Mouse (Mus musculus) heart, embryonic 11.5 days (tissue): Measurements from ENCODE around the gene Psmd3. TPM values are rescaled to one million over a fixed set of nuclear protein-coding genes. Genes with fewer than 3 reads are reported as not detected.
"Not testable (repeated sequence)": the region's sequence is repeated elsewhere in the genome, so short reads cannot be mapped to it uniquely, and the experiment has no call there.

Source experiments
- ATAC-seq: fragments of 200-750 bp; cut with Nextera tagmentation; replicated peaks from 2 replicates; pipeline ENCODE4 v1.8.0; 2017; ENCODE audit warnings: moderate library complexity; ENCODE audit not compliant: insufficient number of reproducible peaks, low FRiP score, low TSS enrichment
- H3K27ac ChIP-seq: fragments of 300-500 bp; sonication (generic); 2 replicates; pipeline ENCODE4 v1.5.1; 2014; ENCODE audit warnings: mild to moderate bottlenecking, low read depth, low read length
- H3K27me3 ChIP-seq: fragments of 300-500 bp; sonication (generic); 2 replicates; pipeline ENCODE4 v1.6.1; 2014; ENCODE audit warnings: mild to moderate bottlenecking, low read length, mixed read lengths; ENCODE audit not compliant: control insufficient read depth, insufficient read depth
- H3K36me3 ChIP-seq: fragments of 300-500 bp; sonication (generic); 2 replicates; pipeline ENCODE4 v1.6.1; 2014; ENCODE audit warnings: mild to moderate bottlenecking, low read length, moderate library complexity, mixed read lengths; ENCODE audit not compliant: control insufficient read depth, insufficient read depth
- H3K4me1 ChIP-seq: fragments of 300-500 bp; sonication (generic); 2 replicates; pipeline ENCODE4 v1.6.1; 2014; ENCODE audit warnings: low read length; ENCODE audit not compliant: control insufficient read depth, insufficient read depth
- H3K4me2 ChIP-seq: fragments of 300-500 bp; sonication (generic); 2 replicates; pipeline ENCODE4 v1.6.1; 2014; ENCODE audit warnings: mild to moderate bottlenecking, moderate library complexity
- H3K4me3 ChIP-seq: fragments of 300-500 bp; sonication (generic); 2 replicates; pipeline ENCODE4 v1.5.1; 2014; ENCODE audit warnings: low read depth, low read length
- H3K9ac ChIP-seq: fragments of 300-500 bp; sonication (generic); 2 replicates; pipeline ENCODE4 v1.6.1; 2014; ENCODE audit warnings: mild to moderate bottlenecking, low read depth, low read length, moderate library complexity
- H3K9me3 ChIP-seq: fragments of 300-500 bp; sonication (generic); replicated peaks from 2 replicates; pipeline ENCODE4 v1.6.1; 2016; ENCODE audit warnings: low read length; ENCODE audit not compliant: control insufficient read depth
- WGBS: fragments of 180-500 bp; shearing (Covaris S2); extraction: QIAGEN DNeasy Blood & Tissue Kit; methylation state at CpG from one replicate; pipeline ENCODE4 v1.1.7; 2014; ENCODE audit not compliant: insufficient replicate concordance; 5-methylcytosine and 5-hydroxymethylcytosine counted together
- polyA plus RNA-seq: library from polyadenylated mRNA; unstranded; fragments of >200 nt; fragmentation: Nextera tagmentation; extraction: Ambion mirVana; gene quantifications from 2 replicates; pipeline ENCODE4 v1.2.1, GENCODE M21; 2014

The Psmd3 gene
- polyA plus RNA-seq, 1 experiment from 2014 or later, result 131 TPM

DNA sequence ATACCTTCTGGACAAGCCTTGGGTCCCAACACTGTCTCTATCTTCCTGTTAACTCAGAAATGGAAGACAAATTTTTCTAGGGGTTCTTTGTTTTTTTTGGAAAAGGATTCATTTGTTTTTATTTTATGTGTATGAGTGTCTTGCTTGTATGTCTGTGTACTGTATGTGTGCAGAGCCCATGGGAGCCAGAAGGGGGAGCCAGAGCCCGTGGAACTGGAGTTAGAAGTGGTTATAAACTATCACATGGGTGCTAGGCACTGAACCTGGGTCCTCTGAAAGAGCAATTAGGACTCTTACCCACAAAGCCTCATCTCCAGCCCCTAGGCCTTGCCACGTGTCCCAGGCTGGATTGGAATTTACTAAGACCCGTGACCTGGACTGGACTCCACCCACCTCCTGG, 51.7 kb downstream of the Psmd3 start:
- no peaks in the 10 kb centered on the region for H3K36me3 ChIP-seq
- peaks cover 5% of the 10 kb centered on the region; the same call in 1 of the 2 replicates for H3K4me1 ChIP-seq
- no peak overlapping the region for H3K27ac ChIP-seq
- WGBS, result 73% methylated on average over 3 of the region's 3 CpGs
- H3K9me3 ChIP-seq, result no peaks in the 10 kb centered on the region
- H3K27me3 ChIP-seq, result no peaks in the 10 kb centered on the region
- no peak overlapping the region for H3K4me2 ChIP-seq
- H3K9ac ChIP-seq, result no peak overlapping the region
- no peak overlapping the region for H3K4me3 ChIP-seq
- no peak for ATAC-seq

DNA sequence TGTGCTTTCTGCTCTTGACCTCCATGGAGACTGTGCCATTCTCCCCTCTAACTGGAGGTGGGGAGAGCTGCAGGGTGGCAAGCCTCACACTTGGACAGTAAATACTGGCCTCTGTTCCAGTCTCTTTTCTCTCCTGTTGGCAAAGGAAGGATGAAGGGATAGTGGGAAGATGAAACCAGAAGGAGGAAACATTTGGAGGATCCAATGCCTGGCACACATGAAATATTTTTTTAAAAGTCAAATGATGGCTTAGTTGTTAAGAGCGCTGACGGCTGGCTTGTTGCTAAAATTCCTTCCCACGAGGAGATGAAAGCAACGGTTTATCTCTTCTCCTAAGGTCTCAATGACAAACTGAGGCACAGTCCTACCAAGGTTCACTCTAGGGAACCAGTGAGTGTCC, 52.8 kb downstream of the Psmd3 start:
- WGBS, result 77% methylated on average over 4 of the region's 4 CpGs
- Histone ChIP-seq H3K36me3 (no peaks in the 10 kb centered on the region), H3K27me3 (no peaks in the 10 kb centered on the region), H3K27ac (no peak overlapping the region), H3K9ac (no peak overlapping the region), H3K4me2 (no peak overlapping the region), H3K4me1 (peaks cover 10% of the 10 kb centered on the region), H3K9me3 (no peaks in the 10 kb centered on the region), H3K4me3 (no peak overlapping the region)
- no peak for ATAC-seq

GRCm38 (mm10) chr11:98736176-98736575, 53.8 kb downstream of the Psmd3 start:
- Histone ChIP-seq H3K4me1 (peaks cover 15% of the 10 kb centered on the region), H3K4me2 (no peak overlapping the region), H3K9ac (no peak overlapping the region), H3K4me3 (no peak overlapping the region), H3K27me3 (no peaks in the 10 kb centered on the region), H3K36me3 (no peaks in the 10 kb centered on the region), H3K9me3 (no peaks in the 10 kb centered on the region), H3K27ac (no peak overlapping the region)
- no peak for ATAC-seq
- 93% methylated on average over 1 of the region's 1 CpGs for WGBS

DNA sequence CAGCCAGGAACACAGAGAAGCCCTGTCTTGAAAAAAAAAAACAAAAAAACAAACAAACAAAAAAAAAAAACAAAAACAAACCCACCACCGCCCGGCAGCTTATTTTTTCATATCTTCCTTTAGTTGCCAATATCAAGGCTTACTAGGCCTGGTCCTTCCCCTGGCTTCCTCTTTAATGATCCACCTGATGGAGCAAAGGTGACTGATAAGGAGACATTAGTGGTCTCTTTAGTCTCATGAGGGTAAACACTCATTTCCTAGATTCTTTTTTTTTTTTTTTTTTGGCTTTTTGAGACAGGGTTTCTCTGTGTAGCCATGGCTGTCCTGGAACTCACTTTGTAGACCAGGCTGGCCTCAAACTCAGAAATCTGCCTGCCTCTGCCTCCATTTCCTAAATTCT, 54.9 kb downstream of the Psmd3 start:
- not testable (repeated sequence) for H3K4me2 ChIP-seq, H3K4me3 ChIP-seq, H3K9ac ChIP-seq, H3K9me3 ChIP-seq, H3K27me3 ChIP-seq, ATAC-seq, H3K27ac ChIP-seq, H3K36me3 ChIP-seq
- peaks cover 17% of the 10 kb centered on the region for H3K4me1 ChIP-seq
- 74% methylated on average over 2 of the region's 2 CpGs for WGBS

DNA sequence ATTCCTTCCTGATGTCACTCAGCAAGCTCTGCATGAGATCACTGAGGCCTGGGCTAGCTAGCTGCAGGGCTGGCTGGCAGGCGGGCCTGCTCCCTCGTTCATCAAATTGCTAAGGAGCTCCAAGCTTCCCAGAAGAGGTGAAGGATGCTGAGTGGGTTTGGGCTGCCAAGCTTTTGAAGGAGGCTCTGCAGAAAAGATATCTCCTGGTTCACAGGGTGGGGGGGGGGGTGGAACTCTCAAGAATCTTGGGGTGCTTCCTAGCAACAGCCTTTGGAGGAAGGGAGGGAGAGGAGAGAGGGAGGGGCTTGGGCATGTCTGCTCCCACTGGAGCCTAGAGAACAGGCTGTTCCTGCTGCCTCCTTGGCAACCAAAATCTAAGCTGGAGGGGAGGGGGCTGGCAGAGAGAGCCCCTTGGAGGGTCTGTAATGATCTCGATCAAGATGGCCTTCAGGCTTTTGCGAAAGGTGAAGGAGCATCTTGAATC, 56.1 kb downstream of the Psmd3 start:
- H3K9ac ChIP-seq, result no peak overlapping the region
- ATAC-seq, result no peak
- WGBS, result 38% methylated on average over 4 of the region's 4 CpGs

GRCm38 (mm10) chr11:98738925-98739324, 56.6 kb downstream of the Psmd3 start:
- no peak overlapping the region for H3K4me2 ChIP-seq
- H3K9me3 ChIP-seq, result no peaks in the 10 kb centered on the region
- H3K4me1 ChIP-seq, result peaks cover 30% of the 10 kb centered on the region
- 0 out of 2 replicates have a peak overlapping the region, but pooled peaks have one; percentile 28 for H3K9ac ChIP-seq
- no peaks in the 10 kb centered on the region for H3K36me3 ChIP-seq
- WGBS, result 65% methylated on average over 7 of the region's 9 CpGs
- ATAC-seq, result no peak
- no peak overlapping the region for H3K27ac ChIP-seq
- H3K4me3 ChIP-seq, result no peak overlapping the region
- no peaks in the 10 kb centered on the region for H3K27me3 ChIP-seq

More for the DNA sequence above, 56.1 kb downstream of the Psmd3 start:
- no peaks in the 10 kb centered on the region for H3K9me3 ChIP-seq
- H3K4me1 ChIP-seq, result peaks cover 25% of the 10 kb centered on the region
- H3K36me3 ChIP-seq, result no peaks in the 10 kb centered on the region
- no peak overlapping the region for H3K4me2 ChIP-seq
- no peak overlapping the region for H3K27ac ChIP-seq
- no peak overlapping the region for H3K4me3 ChIP-seq
- H3K27me3 ChIP-seq, result no peaks in the 10 kb centered on the region

GRCm38 (mm10) chr11:98740026-98740392, 57.7 kb downstream of the Psmd3 start:
- no peaks in the 10 kb centered on the region for H3K36me3 ChIP-seq
- WGBS, result 10% methylated on average over 8 of the region's 8 CpGs
- peak overlapping the region; percentile 98 for H3K9ac ChIP-seq
- H3K9me3 ChIP-seq, result no peaks in the 10 kb centered on the region
- H3K4me2 ChIP-seq, result peak overlapping the region; percentile 81
- peak overlapping the region; percentile 89 for H3K4me3 ChIP-seq
- H3K27ac ChIP-seq, result peak overlapping the region; percentile 93
- no peaks in the 10 kb centered on the region for H3K27me3 ChIP-seq
- H3K4me1 ChIP-seq, result peaks cover 41% of the 10 kb centered on the region
- no peak for ATAC-seq

- Histone ChIP-seq H3K27me3 (no peaks in the 10 kb centered on the region), H3K36me3 (no peaks in the 10 kb centered on the region), H3K4me3 (peak within 1 kb of the TSS; percentile 89), H3K4me1 (peaks cover 46% of the 10 kb centered on the region), H3K9ac (peak within 1 kb of the TSS; percentile 98), H3K9me3 (no peaks in the 10 kb centered on the region), H3K4me2 (peak within 1 kb of the TSS; percentile 81), H3K27ac (peak within 1 kb of the TSS; percentile 93)
- peak; percentile 64; the same call in 1 of the 2 replicates for ATAC-seq
- 0% methylated on average over 22 of the region's 22 CpGs for WGBS
Measured at GRCm38 (mm10) chr11:98740393-98741050, 58.2 kb downstream of the Psmd3 start, which contains the start of gene Thra. Thra (plus strand) TSS chr11:98740638.
